Mouse (Mus musculus): ENCODE measurements around the gene Gm17677.

Gm17677 gene

GRCm38 (mm10) chr9:35740749-35741148, at the start of gene Gm17677:
Gene Gm17677 (plus strand): TSS chr9:35741049.
- DNase-seq (ENCODE audit: extremely low read depth, insufficient read length, low spot score) = no peak

DNA sequence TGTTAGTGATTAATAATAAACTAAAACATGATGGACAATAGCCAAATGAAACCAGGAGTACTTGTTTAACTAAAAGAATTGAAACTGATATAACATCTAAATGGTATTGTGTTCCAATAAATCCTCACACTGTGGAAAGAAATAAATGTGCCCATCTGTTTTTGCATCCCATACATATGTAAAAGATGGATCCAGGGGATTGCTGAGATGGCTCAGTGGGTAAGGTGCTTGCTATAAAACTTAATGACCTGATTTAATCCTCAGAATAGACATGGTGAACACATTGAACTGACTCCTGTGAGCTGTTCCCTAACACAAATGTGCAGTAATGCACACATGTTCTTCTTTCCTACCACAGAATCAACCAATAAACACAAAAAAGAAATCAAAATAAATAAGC, 48.9 kb upstream of the Gm17677 start:
- no peak for DNase-seq (ENCODE audit: extremely low read depth, insufficient read length, low spot score)

DNA sequence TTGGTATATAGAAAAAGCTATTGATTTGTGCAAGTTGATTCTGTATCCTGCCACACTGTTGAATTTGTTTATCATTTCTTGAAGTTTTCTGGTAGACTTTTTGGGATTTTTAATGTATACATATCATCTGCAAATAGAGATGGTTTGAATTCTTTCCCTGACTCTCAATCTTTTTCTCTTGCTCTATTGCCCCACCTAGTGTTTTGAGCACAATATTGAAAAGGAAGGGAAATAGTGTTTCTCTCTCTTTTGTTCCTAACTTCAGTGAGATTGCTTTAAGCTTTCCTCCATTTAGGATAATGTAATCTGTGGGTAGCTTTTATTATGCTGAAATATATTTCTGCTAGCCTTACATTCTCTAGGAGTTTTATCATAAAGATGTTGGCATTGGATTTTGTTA, 33.6 kb upstream of the Gm17677 start:
- DNase-seq (ENCODE audit: extremely low read depth, insufficient read length, low spot score) = no peak

DNA sequence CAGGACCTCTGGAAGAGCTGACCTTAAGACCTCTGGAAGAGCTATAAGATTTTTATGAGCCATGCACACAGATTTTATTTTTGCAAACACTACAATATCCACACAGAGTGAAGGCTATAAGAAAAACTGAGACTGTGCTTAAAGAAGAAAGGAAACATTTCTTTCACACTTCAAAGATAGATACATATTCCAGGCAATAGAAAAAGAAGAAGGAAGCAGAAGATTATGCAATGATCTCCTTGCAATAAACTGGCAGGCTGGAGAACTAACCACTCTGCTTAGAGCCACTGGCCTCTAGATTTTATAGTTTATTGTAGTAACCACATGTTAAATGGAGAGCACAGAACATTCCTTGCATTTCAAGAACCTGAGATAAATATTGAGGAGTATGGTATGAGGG, 16.0 kb downstream of the Gm17677 start:
- no peak for DNase-seq (ENCODE audit: extremely low read depth, insufficient read length, low spot score)

DNA sequence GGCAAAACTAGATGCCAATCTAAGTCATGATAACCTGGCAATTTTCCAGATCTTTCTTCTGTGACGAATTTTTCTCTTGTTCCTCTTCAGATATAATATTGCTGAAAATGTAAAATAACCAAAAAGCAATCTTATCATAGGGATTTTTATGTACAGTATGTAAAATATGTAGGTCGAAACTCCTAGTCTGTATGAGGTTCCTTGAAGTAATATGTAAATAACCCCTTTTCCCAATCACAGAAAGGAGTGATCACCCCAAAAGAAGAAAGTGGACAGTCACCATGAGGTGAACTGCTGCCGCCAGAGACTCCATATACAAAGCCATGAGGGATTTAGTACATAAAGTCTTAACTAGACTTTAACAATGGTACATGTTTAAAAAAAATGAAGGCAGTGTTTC, 37.2 kb downstream of the Gm17677 start, which contains the start of gene Gm17727:
Gene Gm17727 (minus strand): TSS at position 101 of the 400 bp plus-strand sequence.
- no peak for DNase-seq (ENCODE audit: extremely low read depth, insufficient read length, low spot score)

- DNase-seq (ENCODE audit: extremely low read depth, insufficient read length, low spot score) = no peak
These were observed 49.2 kb downstream of the Gm17677 start, which contains the start of the genes Gm27235 and D730048I06Rik for GRCm38 (mm10) chr9:35790001-35790400. Gene Gm27235 (minus strand): TSS chr9:35790101. Gene D730048I06Rik (minus strand): TSS chr9:35790112.

Data from 3134 (cell line).